Mouse (Mus musculus) kidney, embryonic 16.5 days (tissue): Measurements from ENCODE around the gene Flt4. TPM values are rescaled to one million over a fixed set of nuclear protein-coding genes. Genes with fewer than 3 reads are reported as not detected.
A peak's percentile ranks its signal among the peaks of the same experiment; 100 is the strongest.
"Not testable (repeated sequence)": the region's sequence is repeated elsewhere in the genome, so short reads cannot be mapped to it uniquely, and the experiment has no call there.

Experiments used
- ATAC-seq: fragments of 200-750 bp; cut with Nextera tagmentation; 2 replicates; pipeline ENCODE4 v1.8.0; 2017; ENCODE audit warnings: moderate TSS enrichment; ENCODE audit not compliant: low FRiP score, low TSS enrichment
- H3K27ac ChIP-seq: fragments of 300-500 bp; sonication (generic); 2 replicates; pipeline ENCODE4 v1.5.1; 2014; ENCODE audit warnings: low read length
- H3K27me3 ChIP-seq: fragments of 300-500 bp; sonication (generic); 2 replicates; pipeline ENCODE4 v1.6.1; 2014; ENCODE audit warnings: low read length, control low read depth, mixed read lengths; ENCODE audit not compliant: insufficient read depth
- H3K36me3 ChIP-seq: fragments of 300-500 bp; sonication (generic); 2 replicates; pipeline ENCODE4 v1.6.1; 2014; ENCODE audit warnings: low read length, control low read depth, mixed read lengths; ENCODE audit not compliant: insufficient read depth
- H3K4me1 ChIP-seq: fragments of 300-500 bp; sonication (generic); 2 replicates; pipeline ENCODE4 v1.6.1; 2014; ENCODE audit warnings: low read length, control low read depth, mixed read lengths; ENCODE audit not compliant: insufficient read depth
- H3K4me2 ChIP-seq: fragments of 300-500 bp; sonication (generic); replicated peaks from 2 replicates; pipeline ENCODE4 v1.6.1; 2014; ENCODE audit warnings: low read depth, low read length
- H3K4me3 ChIP-seq: fragments of 300-500 bp; sonication (generic); 2 replicates; pipeline ENCODE4 v1.5.1; 2014; ENCODE audit warnings: mild to moderate bottlenecking, low read length
- H3K9ac ChIP-seq: fragments of 300-500 bp; sonication (generic); replicated peaks from 2 replicates; pipeline ENCODE4 v1.6.1; 2014; ENCODE audit warnings: low read length
- H3K9me3 ChIP-seq: fragments of 300-500 bp; sonication (generic); 2 replicates; pipeline ENCODE4 v1.6.1; 2016; ENCODE audit warnings: low read length, control low read depth
- WGBS: fragments of 180-500 bp; shearing (Covaris S2); extraction: QIAGEN DNeasy Blood & Tissue Kit; methylation state at CpG from one replicate; pipeline ENCODE4 v1.1.7; 2014; 5-methylcytosine and 5-hydroxymethylcytosine counted together
- polyA plus RNA-seq: library from polyadenylated mRNA; unstranded; fragments of >200 nt; fragmentation: Nextera tagmentation; extraction: Ambion mirVana; gene quantifications from 2 replicates; pipeline ENCODE4 v1.2.1, GENCODE M21; 2015

The Flt4 gene
- 9.7 and 11.6 TPM in 2 replicates for polyA plus RNA-seq

DNA sequence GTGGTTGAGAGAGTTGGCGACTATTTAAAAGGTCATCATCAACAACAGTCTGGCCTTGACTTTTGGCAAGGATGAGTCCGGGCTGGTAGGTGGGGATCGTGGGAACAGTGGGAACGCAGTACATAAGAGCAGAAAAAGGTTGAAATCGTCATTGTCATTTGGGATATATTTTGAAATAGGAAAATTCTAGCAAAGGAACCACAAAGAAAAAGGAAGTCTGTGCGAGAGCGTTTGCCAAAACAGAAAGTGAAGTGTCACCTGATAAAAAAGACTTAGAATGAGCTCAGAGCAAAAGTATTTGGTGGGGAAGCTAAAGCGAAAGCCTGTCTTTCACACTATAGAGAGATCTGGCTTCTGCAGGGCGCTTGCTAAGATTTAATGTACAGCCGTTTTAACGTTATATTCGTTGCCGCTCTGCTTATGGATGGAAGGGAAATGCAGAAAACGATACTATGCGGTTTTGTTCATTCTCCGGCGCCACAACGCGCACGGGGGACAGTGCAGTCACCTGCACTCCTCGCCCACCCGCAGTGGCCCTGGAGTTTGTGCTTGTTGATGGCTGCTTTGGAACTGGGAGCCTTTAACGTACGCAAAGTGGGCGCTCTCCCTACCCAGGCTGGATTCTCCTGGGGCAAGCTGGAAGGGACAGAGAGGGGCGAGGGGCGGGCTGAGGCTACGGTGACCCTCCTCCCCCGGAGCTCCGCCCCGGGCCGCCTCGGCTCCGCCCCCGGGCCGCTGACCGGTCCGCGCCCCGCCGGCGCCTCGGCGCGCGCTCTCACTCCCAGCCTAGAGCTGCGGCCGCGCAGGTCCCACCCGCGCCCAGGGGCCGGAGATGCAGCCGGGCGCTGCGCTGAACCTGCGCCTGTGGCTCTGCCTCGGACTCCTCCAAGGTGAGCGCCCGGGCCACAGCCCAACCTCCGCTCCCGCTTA lies at the start of gene Flt4:
Gene Flt4, plus strand, starts transcription at position 326 of the 930 bp plus-strand sequence.
- H3K36me3 ChIP-seq, H3K4me1 ChIP-seq, H3K9me3 ChIP-seq, H3K27ac ChIP-seq: not testable (repeated sequence)
- Histone ChIP-seq H3K27me3 (peaks cover 14% of the 10 kb centered on the region), H3K9ac (peak within 1 kb of the TSS; percentile 58), H3K4me3 (peak within 1 kb of the TSS; percentile 56), H3K4me2 (peak within 1 kb of the TSS; percentile 72)
- WGBS: 5% methylated on average over 45 of the region's 61 CpGs
- peak; percentile 89 for ATAC-seq

DNA sequence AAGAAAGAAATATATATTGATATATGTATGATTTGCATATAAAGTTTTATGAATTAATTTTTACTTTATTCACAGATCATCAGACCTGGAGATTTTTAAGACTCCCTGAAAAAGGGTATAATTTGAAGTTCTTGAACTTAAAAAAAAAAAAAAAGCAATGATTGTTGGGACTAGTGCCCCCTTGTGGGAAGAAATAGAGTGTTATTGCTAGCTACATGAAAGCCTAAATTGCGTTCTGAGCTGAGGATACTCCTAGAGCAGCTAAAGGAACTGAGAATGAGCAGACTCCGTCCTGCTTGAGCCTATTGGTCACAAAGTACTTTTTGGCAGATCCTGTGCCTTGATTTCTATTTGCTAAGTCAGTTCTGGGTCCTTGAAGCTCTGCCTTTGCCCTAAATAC lies 34.0 kb upstream of the Flt4 start:
- WGBS: 41% methylated on average over 2 of the region's 2 CpGs
- not testable (repeated sequence) for H3K4me1 ChIP-seq, H3K9me3 ChIP-seq, H3K27me3 ChIP-seq, H3K27ac ChIP-seq, H3K4me3 ChIP-seq, H3K36me3 ChIP-seq, ATAC-seq, H3K9ac ChIP-seq, H3K4me2 ChIP-seq

DNA sequence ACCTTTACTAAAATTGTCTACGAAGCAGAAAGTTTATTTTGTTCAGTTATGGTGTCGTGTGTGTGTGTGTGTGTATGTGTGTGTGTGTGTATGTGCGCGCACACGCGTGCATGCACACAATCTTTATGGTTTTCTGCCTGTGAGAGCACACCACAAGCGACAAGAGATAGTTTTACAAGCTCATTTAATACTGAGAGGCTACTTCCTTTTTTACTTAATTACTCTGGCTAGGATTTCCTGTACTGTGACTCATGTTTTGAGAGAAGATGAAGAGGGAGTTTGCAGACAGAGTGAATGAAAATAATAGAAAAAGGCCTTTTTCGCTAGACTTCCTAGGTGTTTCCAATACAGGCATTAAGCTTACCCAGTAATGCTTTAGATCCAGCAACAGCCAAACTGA lies 28.6 kb upstream of the Flt4 start:
- H3K4me3 ChIP-seq, H3K9me3 ChIP-seq, H3K27ac ChIP-seq, H3K36me3 ChIP-seq, H3K27me3 ChIP-seq, H3K9ac ChIP-seq, ATAC-seq, H3K4me2 ChIP-seq, H3K4me1 ChIP-seq: not testable (repeated sequence)
- 78% methylated on average over 8 of the region's 8 CpGs for WGBS

DNA sequence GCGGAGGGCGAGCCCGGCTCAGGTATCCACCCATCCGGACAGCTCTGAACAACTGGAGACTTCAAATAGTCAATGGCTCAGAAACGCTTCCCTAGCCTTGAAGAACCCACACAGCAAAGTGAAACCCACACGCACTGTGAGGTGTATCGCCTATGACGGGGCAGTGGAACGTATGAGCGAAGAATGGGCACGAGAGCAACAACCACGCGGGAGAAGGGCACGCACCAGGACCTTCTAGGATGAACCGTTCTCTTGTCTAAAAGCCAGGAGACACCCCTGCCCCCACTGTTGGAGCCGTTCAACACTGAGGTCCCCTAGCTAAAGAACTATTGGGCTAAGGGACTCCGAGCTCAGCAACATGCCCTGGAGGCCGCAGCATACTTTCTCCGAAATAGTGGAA lies 18.9 kb upstream of the Flt4 start:
- 88% methylated on average over 19 of the region's 19 CpGs for WGBS

DNA sequence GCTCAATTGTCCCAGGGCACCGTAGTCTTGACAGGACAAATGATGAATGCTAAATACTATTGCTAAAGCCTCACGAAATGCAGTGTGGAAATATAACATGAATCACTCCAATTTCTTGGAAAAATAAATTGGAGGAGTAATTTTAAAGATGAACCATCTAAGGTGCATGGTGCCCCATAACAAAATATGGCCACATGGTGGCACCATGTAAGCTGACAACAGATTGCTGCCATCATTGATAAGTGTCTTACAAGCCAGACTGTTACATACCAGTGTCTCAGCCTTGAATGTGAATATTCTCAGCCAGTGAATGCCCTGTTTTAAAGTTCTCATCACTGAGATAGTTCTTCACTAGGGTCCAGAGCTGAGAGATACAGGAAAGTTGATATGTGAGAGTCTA lies 11.9 kb upstream of the Flt4 start:
- H3K27ac ChIP-seq, H3K9me3 ChIP-seq, H3K4me3 ChIP-seq, H3K36me3 ChIP-seq, ATAC-seq, H3K9ac ChIP-seq, H3K27me3 ChIP-seq, H3K4me1 ChIP-seq, H3K4me2 ChIP-seq: not testable (repeated sequence)
- WGBS: 59% methylated on average over 2 of the region's 2 CpGs

More for the DNA sequence above, 18.9 kb upstream of the Flt4 start:
- H3K27me3 ChIP-seq: no peaks in the 10 kb centered on the region
- no peaks in the 10 kb centered on the region for H3K36me3 ChIP-seq
- H3K9ac ChIP-seq: no peak overlapping the region
- no peaks in the 10 kb centered on the region for H3K9me3 ChIP-seq
- H3K4me2 ChIP-seq: no peak overlapping the region
- H3K4me1 ChIP-seq: no peaks in the 10 kb centered on the region
- no peak for ATAC-seq
- no peak overlapping the region for H3K27ac ChIP-seq
- H3K4me3 ChIP-seq: no peak overlapping the region

DNA sequence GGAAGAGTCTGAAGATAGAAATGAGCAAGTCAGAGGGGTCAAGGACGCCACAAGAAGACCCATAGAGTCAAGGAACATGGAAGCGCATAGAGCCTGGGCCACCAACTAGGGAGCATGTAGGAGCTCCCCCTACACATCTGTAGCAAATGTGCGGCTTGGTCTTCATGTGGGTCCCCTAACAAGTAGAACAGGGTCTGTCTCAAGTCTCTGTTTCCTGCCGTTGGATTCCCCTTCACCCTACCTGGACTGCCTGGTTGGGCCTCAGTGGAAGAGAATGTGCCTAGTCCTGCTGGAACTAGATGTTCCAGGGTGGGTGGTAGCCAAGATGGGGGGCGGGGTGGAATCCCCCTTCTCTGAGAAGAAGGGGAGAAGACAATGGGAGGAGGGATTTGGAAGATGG lies 757 bp upstream of the Flt4 start:
- not testable (repeated sequence) for H3K9me3 ChIP-seq, H3K27ac ChIP-seq, H3K4me3 ChIP-seq, ATAC-seq, H3K9ac ChIP-seq, H3K36me3 ChIP-seq, H3K4me1 ChIP-seq, H3K4me2 ChIP-seq
- 89% methylated on average over 5 of the region's 5 CpGs for WGBS
- peaks cover 14% of the 10 kb centered on the region for H3K27me3 ChIP-seq

DNA sequence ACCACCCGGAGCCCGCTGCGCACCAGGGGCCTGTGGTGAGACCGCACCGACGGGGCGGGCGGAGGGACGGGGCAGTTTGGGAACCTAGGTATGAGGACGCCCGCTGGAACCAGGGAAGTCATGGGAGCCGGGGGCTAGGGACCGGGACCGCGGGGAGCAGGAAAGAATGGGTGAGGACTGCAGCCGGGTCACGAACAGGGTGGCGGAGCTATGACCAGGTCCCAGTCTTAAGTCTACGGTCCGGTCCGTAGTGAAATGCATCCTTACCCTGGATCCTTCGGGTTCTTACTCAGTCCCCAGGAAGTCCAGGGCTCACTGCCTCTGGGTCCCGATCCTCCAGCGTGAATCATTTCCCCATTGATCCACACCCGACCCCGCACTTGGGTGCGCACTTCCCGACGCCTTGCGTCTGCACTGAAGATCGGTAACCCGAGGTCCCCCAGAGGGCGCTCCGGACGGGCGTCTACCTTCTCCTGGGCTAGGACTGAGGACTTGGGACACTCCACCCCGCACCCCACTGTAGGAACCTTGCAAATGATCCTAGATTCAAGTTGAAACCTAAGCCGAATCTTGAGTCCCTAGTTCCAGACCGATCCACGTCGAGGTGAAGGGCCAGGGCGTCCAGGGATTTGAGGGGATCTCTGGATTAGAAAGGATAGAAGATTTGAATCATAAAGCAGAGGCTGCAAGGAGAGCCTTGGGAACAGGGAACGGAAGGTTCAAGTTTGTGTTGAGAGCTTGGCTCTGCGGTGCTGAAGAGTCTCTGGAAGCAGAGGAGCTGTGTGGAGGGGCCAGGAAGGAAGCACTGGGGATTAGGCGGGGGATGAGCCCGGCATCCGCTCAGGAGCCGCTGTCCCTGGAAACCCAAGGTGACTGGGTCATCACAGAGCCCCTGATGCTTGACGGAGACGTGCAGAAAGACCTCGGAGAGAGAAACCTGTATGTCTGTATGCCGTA lies 1.1 kb downstream of the Flt4 start:
- WGBS: 1% methylated on average over 49 of the region's 52 CpGs
- H3K4me3 ChIP-seq: peak overlapping the region; percentile 56

DNA sequence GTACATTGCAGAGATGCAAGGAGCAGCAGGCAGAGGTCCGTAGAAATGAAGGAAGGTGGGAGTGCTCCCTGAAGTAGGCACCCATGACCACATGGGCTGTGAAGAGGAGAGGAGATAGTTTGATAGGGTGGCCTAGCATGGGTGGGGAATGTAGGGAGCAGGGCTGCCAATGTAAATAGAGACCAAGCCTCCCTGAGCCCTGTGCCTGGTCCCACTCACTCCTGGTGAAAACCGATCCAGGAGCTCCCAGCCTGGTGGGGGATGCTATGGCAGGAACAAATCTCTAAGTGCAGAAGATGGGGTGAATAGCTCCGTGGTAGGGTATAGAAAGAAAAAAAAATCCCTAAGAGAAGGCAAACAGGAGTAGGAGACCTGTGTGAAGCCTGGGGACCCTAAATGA lies 2.3 kb downstream of the Flt4 start:
- Histone ChIP-seq H3K4me3 (0 out of 2 replicates have a peak overlapping the region, but pooled peaks have one; percentile 56), H3K27me3 (peaks cover 14% of the 10 kb centered on the region), H3K4me2 (peak overlapping the region; percentile 27; the same call in 1 of the 2 replicates)
- not testable (repeated sequence) for H3K9me3 ChIP-seq, H3K4me1 ChIP-seq, H3K9ac ChIP-seq, H3K27ac ChIP-seq, H3K36me3 ChIP-seq, ATAC-seq
- WGBS: 13% methylated on average over 3 of the region's 3 CpGs

More for the DNA sequence above, 1.1 kb downstream of the Flt4 start:
- H3K27me3 ChIP-seq: peaks cover 14% of the 10 kb centered on the region
- not testable (repeated sequence) for H3K4me1 ChIP-seq, H3K36me3 ChIP-seq, H3K9me3 ChIP-seq, H3K27ac ChIP-seq
- H3K4me2 ChIP-seq: peak overlapping the region; percentile 72
- peak; percentile 43 for ATAC-seq
- H3K9ac ChIP-seq: peak overlapping the region; percentile 58

DNA sequence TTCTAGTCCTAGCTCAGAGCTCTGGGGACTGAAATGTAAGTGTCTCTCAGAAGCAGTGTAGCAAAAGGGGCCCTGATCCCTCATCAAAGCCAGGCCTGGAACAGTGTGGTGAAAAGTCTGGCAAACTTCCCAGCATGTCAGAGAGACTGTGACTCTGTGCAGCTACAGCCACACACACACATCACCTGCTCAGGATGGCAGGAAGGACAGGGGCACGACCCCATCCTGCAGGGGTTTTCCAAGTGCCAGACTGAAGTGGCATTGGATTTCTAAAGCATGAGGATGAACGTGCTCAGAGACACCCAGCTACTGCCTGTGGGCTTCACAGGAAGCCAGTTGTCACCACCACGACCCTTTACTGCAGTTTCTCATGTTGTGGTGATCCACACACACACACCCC lies 3.1 kb downstream of the Flt4 start:
- H3K27me3 ChIP-seq: peaks cover 14% of the 10 kb centered on the region
- WGBS: 30% methylated on average over 3 of the region's 3 CpGs
- no peak for ATAC-seq
- H3K9me3 ChIP-seq: no peaks in the 10 kb centered on the region
- H3K4me1 ChIP-seq: 0 out of 2 replicates have a peak, but pooled peaks cover 3% of the 10 kb centered on the region
- H3K36me3 ChIP-seq: no peaks in the 10 kb centered on the region
- no peak overlapping the region for H3K4me2 ChIP-seq
- H3K27ac ChIP-seq: no peak overlapping the region
- H3K9ac ChIP-seq: no peak overlapping the region
- H3K4me3 ChIP-seq: no peak overlapping the region
